Mouse (Mus musculus) hematopoietic stem cell, adult 5-6 weeks (primary cell): ENCODE data around the gene Eya3. TPM values are rescaled to one million over a fixed set of nuclear protein-coding genes. Genes with fewer than 3 reads are reported as not detected.
A peak's percentile ranks its signal among the peaks of the same experiment; 100 is the strongest.
"Not testable (repeated sequence)": the region's sequence is repeated elsewhere in the genome, so short reads cannot be mapped to it uniquely, and the experiment has no call there.

ENCODE experiments used
- ATAC-seq, 2 experiments: fragments of 125-278 bp in 1 of 2; replicated peaks in 1 of 2; 2 replicates each; pipeline ENCODE4 v1.8.0; 2016 to 2017; ENCODE audit warnings: inconsistent platforms in 2 of 2, mild to moderate bottlenecking in 2 of 2, moderate number of reproducible peaks in 2 of 2, low read depth in 1 of 2, moderate TSS enrichment in 1 of 2; ENCODE audit not compliant: low FRiP score in 2 of 2, poor library complexity in 2 of 2, severe bottlenecking in 2 of 2, insufficient read depth in 1 of 2, low TSS enrichment in 1 of 2
- total RNA-seq: library from RNA; stranded (forward); fragments of 172-1452, 232-1000 nt; gene quantifications from 2 replicates; pipeline ENCODE4 v1.2.3, GENCODE M21; 2017

The Eya3 gene
- 25.1 and 26.6 TPM in 2 replicates for total RNA-seq

- peak; percentile 98 to 99 for ATAC-seq
These were observed at the start of gene Eya3 for GRCm38 (mm10) chr4:132638461-132639190. Gene Eya3 (plus strand): TSS chr4:132638987.

GRCm38 (mm10) chr4:132590642-132591041 lies 48.1 kb upstream of the Eya3 start:
- ATAC-seq, result no peak

DNA sequence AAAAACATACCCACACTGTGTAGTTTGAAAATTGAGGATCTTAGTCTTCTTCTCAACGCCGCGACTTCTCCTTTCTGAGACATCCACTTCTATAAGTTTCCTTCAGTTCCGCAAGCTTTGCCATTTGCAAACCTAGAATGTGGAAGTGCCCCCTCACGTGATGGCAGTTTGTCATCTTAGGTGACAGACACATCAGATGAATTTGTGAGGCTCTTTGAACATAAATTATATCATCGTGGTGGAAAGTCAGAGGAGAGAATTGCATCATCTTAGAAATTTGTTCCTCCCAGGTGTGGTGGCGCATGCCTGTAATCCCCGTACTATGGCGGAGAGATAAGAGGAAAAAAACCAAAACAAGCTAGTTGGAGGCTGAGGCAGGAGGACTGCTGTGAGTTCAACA lies 45.8 kb upstream of the Eya3 start:
- peak; percentile 72 to 88 for ATAC-seq

- ATAC-seq, result no peak
These were observed 44.6 kb upstream of the Eya3 start for GRCm38 (mm10) chr4:132594191-132594590.

- ATAC-seq, result no peak
These were observed 39.9 kb upstream of the Eya3 start for GRCm38 (mm10) chr4:132598861-132599260.

DNA sequence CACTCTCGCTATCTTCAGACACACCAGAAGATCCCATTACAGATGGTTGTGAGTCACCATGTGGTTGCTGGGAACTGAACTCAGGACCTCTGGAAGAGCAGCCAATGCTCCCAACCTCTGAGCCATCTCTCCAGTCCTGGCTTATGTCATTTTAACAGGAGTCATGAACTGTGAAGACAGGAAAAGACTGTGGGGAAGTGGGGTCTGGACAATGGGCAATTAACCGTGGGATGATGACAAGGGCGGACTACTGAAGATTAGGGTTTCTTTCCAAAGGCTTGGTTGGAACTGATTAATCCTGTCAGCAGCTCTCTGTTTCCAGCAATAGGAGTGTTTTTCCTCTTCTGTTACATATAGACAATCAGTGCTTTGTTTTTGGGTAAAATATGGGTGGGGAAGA lies 39.0 kb upstream of the Eya3 start:
- no peak for ATAC-seq

- ATAC-seq, result no peak
These were observed 38.3 kb upstream of the Eya3 start for GRCm38 (mm10) chr4:132600465-132600864.

GRCm38 (mm10) chr4:132601242-132601641 lies 37.5 kb upstream of the Eya3 start:
- ATAC-seq, result not testable (repeated sequence)

DNA sequence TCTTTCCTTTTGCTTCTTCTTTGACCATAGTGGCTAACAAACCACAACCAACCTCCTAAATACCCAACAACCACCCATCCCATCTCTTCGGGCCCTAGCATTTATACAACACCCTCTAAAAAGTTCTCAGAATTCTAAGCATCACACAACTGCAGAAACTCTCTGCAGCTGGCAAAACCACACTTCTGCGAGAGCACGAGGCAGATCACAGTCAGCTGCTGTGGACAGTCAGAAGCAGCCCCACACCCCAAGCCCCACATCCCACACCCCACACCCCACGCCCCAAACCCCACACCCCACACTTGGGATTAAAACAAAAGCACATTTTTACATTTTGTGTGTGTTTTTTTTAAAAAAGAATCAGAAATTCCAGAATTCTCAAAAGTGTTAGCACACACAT lies 35.3 kb upstream of the Eya3 start:
- no peak for ATAC-seq

DNA sequence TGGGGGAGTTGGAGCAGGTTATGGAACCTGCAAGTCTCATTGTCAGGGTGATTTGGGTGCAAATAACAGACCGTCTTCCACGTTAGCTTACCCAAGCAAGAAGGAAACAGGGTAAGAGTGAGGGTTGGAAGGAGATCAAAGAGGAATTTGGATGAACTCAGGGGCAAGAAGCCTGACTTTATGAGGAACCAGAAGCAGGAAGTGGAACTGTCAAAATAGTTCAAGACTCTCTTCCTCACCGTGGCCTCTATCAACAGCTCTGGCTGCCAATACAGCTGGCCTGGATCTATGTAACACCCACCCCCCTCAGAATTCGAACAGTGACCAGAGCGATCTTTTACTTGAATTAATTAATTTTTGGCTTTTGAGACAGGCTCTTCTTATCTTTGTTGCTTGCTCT lies 33.0 kb upstream of the Eya3 start:
- ATAC-seq, result peak; percentile 53 to 81

DNA sequence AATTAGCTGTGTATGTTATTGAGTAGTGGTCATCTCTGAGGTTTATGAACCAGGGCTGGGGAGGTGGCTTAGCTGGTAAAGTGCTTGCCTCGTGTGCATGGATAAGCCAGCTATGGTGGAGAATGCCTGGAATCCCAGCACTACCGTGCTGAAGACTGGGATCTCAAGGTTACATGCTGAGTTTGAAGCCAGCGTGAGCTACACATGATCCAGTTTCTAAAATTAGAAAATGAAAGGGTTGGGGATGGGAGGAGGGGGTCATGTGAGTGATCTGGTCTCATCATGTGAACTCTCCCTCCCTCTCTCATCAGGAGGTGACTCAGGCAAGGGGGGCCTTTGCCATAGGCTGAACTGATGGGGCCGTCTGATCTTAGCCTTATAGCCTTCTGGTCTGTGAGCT lies 30.6 kb upstream of the Eya3 start:
- no peak for ATAC-seq

DNA sequence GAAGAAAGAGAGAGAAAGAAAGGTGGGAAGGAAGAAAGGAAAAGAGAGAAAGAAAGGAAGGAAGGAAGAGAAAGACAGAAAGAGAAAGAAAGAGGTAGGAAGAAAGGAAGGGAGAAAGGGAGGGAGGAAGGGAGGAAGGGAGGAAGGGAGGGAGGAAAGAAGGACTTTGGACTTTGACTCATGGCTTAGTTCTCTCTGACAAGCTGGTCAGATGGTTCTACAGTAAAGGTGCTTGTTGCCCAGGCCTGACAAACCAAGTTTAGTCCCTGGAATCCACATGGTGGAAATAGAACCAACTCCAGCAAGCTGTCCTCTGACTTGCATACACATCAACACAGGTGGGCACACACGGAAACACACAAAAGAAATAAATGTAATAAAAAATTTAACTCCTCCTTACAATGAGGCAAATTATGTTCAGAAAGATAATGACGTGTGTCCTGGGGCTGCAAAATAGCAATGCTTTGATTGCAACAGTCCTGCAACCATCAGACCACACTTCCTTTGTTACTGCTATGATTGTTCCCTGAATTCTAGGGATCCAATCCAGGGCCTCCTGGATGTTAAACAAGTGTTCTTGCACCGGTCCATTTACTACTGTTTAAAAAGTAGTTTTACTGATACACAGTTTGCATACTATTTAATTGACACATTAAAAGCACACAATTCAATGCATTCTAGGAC lies 28.3 kb upstream of the Eya3 start:
- no peak for ATAC-seq

GRCm38 (mm10) chr4:132611320-132611719 lies 27.5 kb upstream of the Eya3 start:
- ATAC-seq, result 0 out of 4 replicates have a peak, but pooled peaks of 1 of the 2 experiments have one; percentile 32

DNA sequence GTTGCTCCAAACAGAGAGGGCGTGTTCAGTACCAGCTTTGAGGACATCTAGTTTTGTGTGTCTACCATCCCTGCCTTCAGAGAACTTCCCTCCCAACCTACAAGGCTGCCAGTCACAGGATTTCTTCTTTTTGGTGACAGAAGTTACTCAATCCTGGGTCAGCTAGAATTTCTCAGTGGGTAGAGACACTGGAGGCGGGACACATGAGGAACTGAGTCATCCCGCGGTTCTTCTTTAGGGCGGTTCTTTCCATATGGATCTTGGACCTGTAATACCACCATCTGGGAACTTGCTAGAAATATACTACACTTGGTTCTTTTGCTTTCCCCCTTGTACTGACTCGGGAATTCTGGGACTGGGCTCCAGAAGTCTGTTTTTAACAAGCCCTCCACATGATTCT lies 20.9 kb upstream of the Eya3 start:
- ATAC-seq, result no peak; a peak in 1 of 4 replicates

- ATAC-seq, result no peak
These were observed 19.9 kb upstream of the Eya3 start for GRCm38 (mm10) chr4:132618850-132619375.

DNA sequence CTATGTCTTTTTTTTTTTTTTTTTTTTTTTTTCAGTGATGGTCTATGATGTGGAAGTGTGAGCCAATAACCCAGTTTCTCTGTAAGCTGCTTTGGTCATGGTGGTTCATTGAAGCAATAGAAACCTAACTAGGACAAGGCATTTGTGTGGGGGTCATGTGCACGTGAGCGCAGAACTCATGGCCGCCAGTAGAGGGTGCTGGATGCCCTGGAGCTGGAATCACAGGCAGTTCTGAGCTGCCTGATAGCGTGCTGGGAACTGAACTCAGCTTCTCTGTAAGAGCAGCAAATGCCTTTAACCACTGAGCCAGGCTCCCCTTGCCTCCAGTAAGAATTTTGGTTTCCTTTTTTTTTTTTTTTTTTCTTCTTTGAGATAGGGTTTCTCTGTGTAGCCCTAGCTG lies 18.7 kb upstream of the Eya3 start:
- no peak for ATAC-seq

DNA sequence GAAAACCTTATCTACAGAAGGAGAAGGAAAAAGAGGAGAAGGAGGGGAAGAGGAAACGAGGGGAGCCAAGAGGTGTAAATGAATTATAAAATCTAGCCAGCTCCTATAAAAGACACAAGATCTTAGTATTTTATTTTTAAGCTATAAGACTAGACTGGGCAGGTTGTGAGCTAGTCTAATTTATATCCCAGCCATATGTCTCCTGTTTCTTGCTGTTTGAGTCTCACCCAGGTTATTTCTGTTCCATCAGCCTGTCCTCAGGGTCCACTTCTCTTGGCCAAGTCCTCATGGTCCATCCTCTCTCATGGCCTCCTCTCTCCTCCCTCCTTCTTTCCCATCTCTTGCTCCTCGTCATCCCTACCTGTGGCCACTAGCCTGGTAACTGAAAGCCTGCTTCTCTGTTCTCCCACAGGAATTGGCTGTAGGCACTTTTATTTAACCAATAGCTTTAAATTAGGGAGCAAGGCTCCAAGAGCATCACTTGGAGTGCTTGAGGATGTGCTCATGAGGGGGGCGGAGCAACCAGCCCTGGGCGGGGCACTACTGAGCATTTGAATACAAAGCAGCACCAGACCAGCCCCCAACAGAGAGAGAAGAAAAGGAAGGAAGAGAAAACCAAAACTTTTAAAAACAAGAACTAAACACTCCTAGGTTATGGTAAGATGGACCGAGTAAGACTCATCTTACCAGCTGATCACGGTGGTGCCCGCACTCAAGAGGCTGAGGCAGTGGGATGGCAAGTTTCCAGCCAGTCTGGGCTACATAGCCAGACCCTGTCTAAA lies 17.3 kb upstream of the Eya3 start:
- ATAC-seq, result peak; percentile 17 to 57; a peak in 1 of 4 replicates
